Mouse (Mus musculus) layer of hippocampus, postnatal 14 days (tissue): ENCODE data around the gene Ulk2. TPM values are rescaled to one million over a fixed set of nuclear protein-coding genes. Genes with fewer than 3 reads are reported as not detected.
A peak's percentile ranks its signal among the peaks of the same experiment; 100 is the strongest.

ENCODE experiments used
- DNase-seq, 2 experiments: peaks; one replicate each; pipeline ENCODE4 v3.0.0; 2021 to 2022; ENCODE audit warnings: low spot score in 2 of 2, mixed read lengths in 1 of 2
- total RNA-seq, 2 experiments: library from RNA; stranded (reverse); gene quantifications; 2 replicates each; pipeline ENCODE4 v1.2.3; 2021

The Ulk2 gene
- total RNA-seq, 2 experiments from 2014 or later, result 88.6 to 92.1 TPM

- peak; percentile 97 to 98 for DNase-seq
These were observed 93.1 kb downstream of the Ulk2 start, which contains the start of gene Prpsap2 for GRCm38 (mm10) chr11:61761584-61762407. Prpsap2 (minus strand) TSS chr11:61762088.

GRCm38 (mm10) chr11:61760518-61760917 is 94.4 kb downstream of the Ulk2 start:
- no peak for DNase-seq

- DNase-seq, result no peak
These were observed 97.7 kb downstream of the Ulk2 start for GRCm38 (mm10) chr11:61757151-61757550.

GRCm38 (mm10) chr11:61751612-61752011 is 103.3 kb downstream of the Ulk2 start:
- no peak for DNase-seq

GRCm38 (mm10) chr11:61747161-61747560 is 107.7 kb downstream of the Ulk2 start:
- DNase-seq, result no peak

GRCm38 (mm10) chr11:61745781-61746180 is 109.1 kb downstream of the Ulk2 start:
- no peak for DNase-seq

- DNase-seq, result no peak
These were observed 110.4 kb downstream of the Ulk2 start for GRCm38 (mm10) chr11:61744460-61744859.

GRCm38 (mm10) chr11:61743768-61744167 is 111.1 kb downstream of the Ulk2 start:
- peak in 1 of 2 experiments; percentile 29 for DNase-seq

- DNase-seq, result no peak
These were observed 114.4 kb downstream of the Ulk2 start for GRCm38 (mm10) chr11:61740500-61740899.

GRCm38 (mm10) chr11:61737290-61737689 is 117.6 kb downstream of the Ulk2 start:
- no peak for DNase-seq

GRCm38 (mm10) chr11:61732672-61733071 is 122.2 kb downstream of the Ulk2 start:
- DNase-seq, result no peak

- DNase-seq, result no peak
These were observed 126.8 kb downstream of the Ulk2 start for GRCm38 (mm10) chr11:61728037-61728436.

Other genes starting within 250 kb of the Ulk2 start
- gene Grap, start 201.8 kb downstream of the Ulk2 start, total RNA-seq, result 1 to 10 TPM; 7.0 to 9.0 TPM
- gene Fam83g, start 171.0 kb downstream of the Ulk2 start, total RNA-seq, result under 1 TPM in 1 of 2 experiments, not detected in 1; 0.07 TPM
- gene Slc5a10, start 134.2 kb downstream of the Ulk2 start, total RNA-seq, result under 1 TPM; 0.48 to 0.64 TPM
- 10 to 100 TPM; 40.8 to 45.7 TPM for gene Prpsap2, start 93.0 kb downstream of the Ulk2 start, total RNA-seq
- gene Akap10, start 75.2 kb upstream of the Ulk2 start, total RNA-seq, result 10 to 100 TPM; 31.2 to 33.9 TPM
- 10 to 100 TPM; 66.1 to 69.8 TPM for gene Specc1, start 101.7 kb upstream of the Ulk2 start, total RNA-seq